Mouse (Mus musculus): ENCODE measurements around the gene Parp1.

GRCm38 (mm10) chr1:180529847-180530246 lies 38.9 kb upstream of the Parp1 start:
- TF ChIP-seq CTCF (conservative IDR thresholded peaks at IDR 0.05; ENCODE audit: low read length) = no peak
- TF ChIP-seq NANOG (IDR thresholded peaks at IDR 0.05; ENCODE audit: borderline replicate concordance, low read length) = no peak
- no peak for TF ChIP-seq POU5F1 (IDR thresholded peaks at IDR 0.05; ENCODE audit: borderline replicate concordance, low read length)

Measured in E14TG2a.4 (cell line).